Mouse (Mus musculus): ENCODE measurements around the gene Elmo1.
A peak's percentile ranks its signal among the peaks of the same experiment; 100 is the strongest.

Gene Elmo1

GRCm38 (mm10) chr13:20157059-20157458, 66.7 kb downstream of the Elmo1 start:
- DNase-seq (ENCODE audit: low spot score in 2 of 2): no peak

- no peak for DNase-seq (ENCODE audit: low spot score in 2 of 2)
Observed at GRCm38 (mm10) chr13:20157529-20157928, 67.1 kb downstream of the Elmo1 start.

GRCm38 (mm10) chr13:20163339-20163954, 73.1 kb downstream of the Elmo1 start:
- no peak for DNase-seq (ENCODE audit: low spot score in 2 of 2)

GRCm38 (mm10) chr13:20164837-20165236, 74.4 kb downstream of the Elmo1 start:
- DNase-seq (ENCODE audit: low spot score in 2 of 2): no peak

- no peak for DNase-seq (ENCODE audit: low spot score in 2 of 2)
Observed at GRCm38 (mm10) chr13:20173987-20174654, 83.7 kb downstream of the Elmo1 start.

GRCm38 (mm10) chr13:20174655-20175280, 84.4 kb downstream of the Elmo1 start:
- no peak for DNase-seq (ENCODE audit: low spot score in 2 of 2)

- no peak for DNase-seq (ENCODE audit: low spot score in 2 of 2)
Observed at GRCm38 (mm10) chr13:20180738-20181137, 90.3 kb downstream of the Elmo1 start.

GRCm38 (mm10) chr13:20181321-20181720, 90.9 kb downstream of the Elmo1 start:
- DNase-seq (ENCODE audit: low spot score in 2 of 2): no peak

GRCm38 (mm10) chr13:20182239-20182825, 91.9 kb downstream of the Elmo1 start:
- no peak for DNase-seq (ENCODE audit: low spot score in 2 of 2)

- DNase-seq (ENCODE audit: low spot score in 2 of 2): no peak
Observed at GRCm38 (mm10) chr13:20183512-20184238, 93.3 kb downstream of the Elmo1 start.

- no peak for DNase-seq (ENCODE audit: low spot score in 2 of 2)
Observed at GRCm38 (mm10) chr13:20184239-20185033, 94.0 kb downstream of the Elmo1 start.

GRCm38 (mm10) chr13:20185034-20185846, 94.8 kb downstream of the Elmo1 start:
- peak; percentile 40 to 59 for DNase-seq (ENCODE audit: low spot score in 2 of 2)

- DNase-seq (ENCODE audit: low spot score in 2 of 2): no peak
Observed at GRCm38 (mm10) chr13:20185847-20186213, 95.4 kb downstream of the Elmo1 start.

- DNase-seq (ENCODE audit: low spot score in 2 of 2): no peak
Observed at GRCm38 (mm10) chr13:20187647-20188046, 97.3 kb downstream of the Elmo1 start.

GRCm38 (mm10) chr13:20192009-20192584, 101.7 kb downstream of the Elmo1 start:
- DNase-seq (ENCODE audit: low spot score in 2 of 2): no peak

GRCm38 (mm10) chr13:20200582-20200981, 110.2 kb downstream of the Elmo1 start:
- no peak for DNase-seq (ENCODE audit: low spot score in 2 of 2)

- DNase-seq (ENCODE audit: low spot score in 2 of 2): no peak
Observed at GRCm38 (mm10) chr13:20202617-20203016, 112.2 kb downstream of the Elmo1 start.

- DNase-seq (ENCODE audit: low spot score in 2 of 2): no peak
Observed at GRCm38 (mm10) chr13:20204165-20204564, 113.8 kb downstream of the Elmo1 start.

- no peak for DNase-seq (ENCODE audit: low spot score in 2 of 2)
Observed at GRCm38 (mm10) chr13:20205007-20205745, 114.8 kb downstream of the Elmo1 start.
